Mouse (Mus musculus) G1E-ER4 (cell line): ENCODE results near the gene Tmcc1. TPM values are rescaled to one million over a fixed set of nuclear protein-coding genes. Genes with fewer than 3 reads are reported as not detected.

Experiments used
- GATA1 ChIP-seq: IDR thresholded peaks from one replicate; pipeline ENCODE4 v1.8.0; 2012; ENCODE audit warnings: low read length, inconsistent platforms
- polyA plus RNA-seq: library from polyadenylated mRNA; stranded (reverse); fragments of >175 nt; gene quantifications from 2 replicates; pipeline ENCODE4 v1.2.3, GENCODE M21; 2012

Gene Tmcc1
- polyA plus RNA-seq = 0.59 and 0.77 TPM in 2 replicates

DNA sequence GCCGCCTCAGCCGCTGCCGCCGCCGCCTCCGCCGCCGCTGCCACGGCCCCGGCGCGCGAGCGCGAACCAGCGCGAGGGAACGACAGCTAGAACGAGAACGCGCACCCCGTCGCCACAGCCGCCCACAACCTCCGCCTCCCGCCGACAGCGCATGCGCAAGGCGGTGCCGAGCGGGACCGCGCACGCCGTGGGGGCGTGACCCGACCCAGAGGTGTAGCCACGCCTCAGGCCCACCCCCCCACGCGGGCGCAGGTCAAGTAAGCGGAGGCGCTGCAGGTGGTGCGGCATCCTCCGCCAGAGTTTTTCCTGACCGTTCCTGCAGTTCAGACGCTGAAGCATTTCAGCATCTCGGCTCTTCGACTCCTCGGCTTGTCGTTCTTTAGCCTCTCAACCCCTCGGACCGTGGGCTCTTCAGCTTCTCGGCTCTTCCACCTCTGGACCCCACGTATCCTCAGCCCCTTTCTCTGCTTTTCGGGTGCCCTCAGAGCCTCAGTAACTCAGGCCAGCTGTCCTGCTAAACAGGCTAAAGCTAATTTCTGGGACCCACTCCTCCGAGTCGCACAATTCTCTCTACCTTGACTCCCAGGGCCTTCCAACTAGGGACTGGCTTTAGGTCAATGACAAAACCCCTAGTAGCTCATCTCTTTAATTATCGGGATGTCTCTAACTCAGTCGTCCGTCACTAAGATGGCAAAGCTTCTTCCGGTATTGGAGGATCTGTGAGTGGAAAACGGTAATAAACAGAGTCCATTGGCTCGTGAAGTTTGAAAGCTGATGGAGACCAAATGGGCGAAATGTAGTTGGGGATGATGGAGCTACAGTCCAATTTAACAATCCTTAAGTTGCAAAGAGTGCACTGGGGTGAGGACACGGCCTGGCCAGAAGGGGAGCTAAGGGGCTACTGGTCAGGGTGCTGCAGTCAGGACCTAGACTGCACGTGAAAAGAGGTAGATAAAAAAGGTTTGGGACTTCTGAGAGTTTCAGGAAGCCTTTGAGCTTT is at the start of gene Tmcc1:
TSS of gene Tmcc1 (minus strand) at position 93 of the 1,000 bp plus-strand sequence.
- TF ChIP-seq GATA1 = no peak

DNA sequence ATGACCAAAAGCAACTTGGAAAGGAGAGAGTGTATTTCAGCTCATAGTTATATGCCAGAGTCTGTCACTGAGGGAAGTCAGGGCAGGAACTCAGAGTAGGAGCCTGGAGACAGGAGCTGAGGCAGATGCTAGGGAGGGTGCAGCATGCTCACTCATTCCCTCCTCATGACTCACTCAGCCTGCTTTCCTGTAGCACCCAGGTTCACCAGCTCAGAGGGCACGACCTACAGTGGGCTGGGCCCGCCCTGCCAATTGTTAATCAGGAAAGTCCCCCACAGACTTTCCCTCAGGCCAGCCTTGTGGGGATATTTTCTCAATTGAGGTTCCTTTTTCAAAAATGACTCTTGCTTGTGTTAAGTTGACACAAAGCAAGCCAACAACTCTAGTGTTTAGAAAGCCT is 47.1 kb upstream of the Tmcc1 start:
- TF ChIP-seq GATA1 = no peak

DNA sequence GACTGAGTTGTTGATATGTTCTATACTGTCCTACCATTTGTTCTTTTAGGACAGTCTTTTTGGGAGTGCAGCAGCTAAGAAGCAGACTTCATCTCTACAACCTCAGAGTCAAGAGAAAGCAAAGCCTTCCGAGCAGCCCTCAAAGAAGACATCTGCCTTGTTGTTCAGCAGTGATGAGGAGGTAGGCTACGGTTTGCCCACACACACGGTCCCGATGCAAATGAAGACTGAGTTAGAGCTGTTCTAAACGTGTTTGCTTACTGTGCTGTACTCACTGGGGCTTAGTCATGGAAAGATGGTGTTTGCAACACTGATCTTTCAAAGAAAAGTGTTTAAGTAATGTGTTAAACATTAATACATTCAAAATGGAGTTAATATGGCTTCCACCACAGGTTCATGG is 44.8 kb upstream of the Tmcc1 start:
- no peak for TF ChIP-seq GATA1

DNA sequence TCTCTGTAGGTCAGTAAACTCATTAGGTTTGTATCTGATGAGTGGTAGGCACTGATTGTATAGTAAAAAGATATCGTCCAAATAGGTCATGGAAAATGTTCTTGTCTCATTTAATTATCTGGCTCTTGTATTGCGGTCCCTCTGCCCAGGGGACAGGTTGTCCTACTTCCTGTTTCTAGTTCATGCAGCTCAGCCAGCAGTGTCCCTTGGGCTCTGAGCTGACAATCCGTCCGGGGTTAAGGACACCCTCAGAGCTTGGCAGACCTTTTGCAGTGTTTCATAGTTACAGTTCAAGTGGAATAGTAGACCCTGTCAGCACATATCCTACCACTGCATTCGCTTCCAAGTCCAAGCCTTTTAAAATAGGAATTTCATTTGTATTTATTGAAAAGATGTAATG is 42.0 kb upstream of the Tmcc1 start:
- no peak for TF ChIP-seq GATA1

DNA sequence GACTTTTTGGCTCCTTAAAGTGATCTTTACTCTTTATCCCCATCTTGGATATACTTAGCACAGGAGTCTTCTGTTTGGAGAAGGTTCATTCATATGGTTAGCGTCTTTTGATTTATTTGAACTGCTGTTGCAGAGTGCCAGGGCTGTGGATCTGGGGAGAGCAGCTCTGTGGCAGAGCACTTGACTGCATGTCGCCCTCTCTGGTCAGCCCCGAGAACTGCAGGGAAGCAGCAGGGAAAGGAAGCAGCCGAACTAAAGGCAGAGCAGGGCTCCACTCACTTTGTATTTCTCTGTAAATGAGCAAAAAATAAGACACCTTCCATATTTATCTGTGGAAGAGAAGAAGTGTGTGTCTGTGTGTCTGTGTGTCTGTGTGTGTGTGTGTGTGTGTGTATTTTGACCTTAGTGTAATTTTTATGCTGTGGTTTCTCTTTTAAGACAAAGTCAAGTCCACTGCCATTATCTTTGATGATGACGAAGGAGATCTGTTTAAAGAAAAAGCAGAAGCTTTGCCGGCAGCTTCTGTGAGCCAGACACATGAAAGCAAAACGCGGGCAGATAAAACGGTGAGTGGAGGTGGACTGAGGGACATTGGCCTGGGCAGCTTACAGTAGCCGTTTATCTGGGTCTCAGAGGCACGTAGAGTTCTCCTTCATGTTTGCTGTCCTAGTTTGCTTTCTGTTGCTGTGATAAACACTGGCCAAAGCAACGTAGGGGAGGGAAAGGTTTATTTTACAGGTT is 35.7 kb upstream of the Tmcc1 start:
- TF ChIP-seq GATA1 = no peak

DNA sequence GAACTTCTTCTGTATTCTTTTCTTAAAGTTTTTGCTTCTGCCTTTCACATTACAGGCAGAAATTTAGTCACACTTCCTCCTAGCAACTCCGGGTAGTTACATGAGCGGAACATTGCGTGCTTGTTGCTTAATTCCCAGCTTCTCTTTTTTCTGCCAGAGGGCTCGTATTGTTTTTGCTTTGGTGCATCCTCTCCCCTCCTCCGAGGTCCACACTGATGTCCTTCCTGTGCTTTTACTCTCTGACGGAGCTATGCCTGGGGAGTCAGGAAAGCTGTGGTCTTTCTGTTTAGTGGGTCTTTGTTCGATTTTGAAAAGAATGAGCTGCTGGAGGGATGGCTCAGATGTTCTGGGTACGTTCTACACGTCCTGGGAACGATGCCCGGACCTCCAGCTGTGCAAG is 34.5 kb upstream of the Tmcc1 start:
- no peak for TF ChIP-seq GATA1

DNA sequence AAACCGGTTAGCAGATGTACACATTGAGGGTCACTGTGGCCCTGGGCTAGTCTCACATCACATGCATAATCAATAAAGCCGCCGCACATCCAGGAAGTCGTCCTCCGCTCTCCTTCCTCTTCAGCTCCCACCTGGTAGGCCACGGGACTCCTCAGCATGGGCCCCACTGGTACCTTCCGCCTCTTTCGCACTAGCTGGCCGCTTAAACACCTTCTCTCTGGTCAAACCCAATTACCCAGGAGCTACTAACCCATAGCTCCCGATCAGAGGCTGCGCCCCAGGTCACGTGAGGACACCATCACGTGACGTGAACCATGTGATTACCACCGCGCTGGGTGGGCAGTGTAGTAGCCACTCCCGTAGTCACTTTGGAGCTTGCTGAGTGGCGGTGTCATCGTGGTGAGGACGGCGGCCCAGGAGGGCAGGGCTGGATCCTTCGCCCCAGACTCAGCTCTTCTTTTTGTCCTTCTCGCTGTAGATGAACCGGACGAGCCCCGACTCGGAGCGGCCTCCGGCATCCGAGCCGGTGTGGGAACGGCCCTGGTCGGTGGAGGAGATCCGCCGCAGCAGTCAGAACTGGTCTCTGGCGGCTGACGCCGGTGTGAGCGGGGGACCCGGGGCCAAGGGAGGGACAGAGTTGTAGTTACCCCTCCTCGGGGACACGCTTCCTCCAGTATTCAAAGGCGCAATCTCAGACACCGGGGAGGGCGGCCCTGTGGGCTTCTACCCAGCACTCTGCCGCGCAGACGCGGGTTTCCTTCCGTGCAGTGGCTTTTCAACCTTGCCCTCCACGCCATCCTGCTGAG is 14.6 kb upstream of the Tmcc1 start, which contains the start of gene Washc2:
TSS of gene Washc2 (plus strand) at position 310 of the 806 bp plus-strand sequence.
- no peak for TF ChIP-seq GATA1

DNA sequence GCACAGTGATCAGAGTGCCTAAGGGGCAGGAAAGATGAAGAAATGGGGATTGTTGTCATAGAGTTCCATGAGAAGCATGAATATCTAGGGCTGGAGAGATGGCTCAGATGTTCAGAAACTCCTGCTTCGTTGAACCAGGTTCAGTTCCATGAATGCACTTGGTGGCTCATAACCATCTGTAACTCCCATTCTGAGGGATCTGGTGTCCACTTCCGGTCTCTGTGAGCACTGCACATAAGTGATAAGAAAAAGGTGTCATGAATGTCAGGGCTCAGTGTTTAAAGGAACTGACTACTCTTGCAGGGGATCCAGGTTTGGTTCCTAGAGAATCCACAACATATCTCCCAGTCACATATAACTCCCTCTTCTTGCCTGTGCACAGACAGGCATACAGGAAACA is 6.4 kb upstream of the Tmcc1 start:
- TF ChIP-seq GATA1 = no peak

DNA sequence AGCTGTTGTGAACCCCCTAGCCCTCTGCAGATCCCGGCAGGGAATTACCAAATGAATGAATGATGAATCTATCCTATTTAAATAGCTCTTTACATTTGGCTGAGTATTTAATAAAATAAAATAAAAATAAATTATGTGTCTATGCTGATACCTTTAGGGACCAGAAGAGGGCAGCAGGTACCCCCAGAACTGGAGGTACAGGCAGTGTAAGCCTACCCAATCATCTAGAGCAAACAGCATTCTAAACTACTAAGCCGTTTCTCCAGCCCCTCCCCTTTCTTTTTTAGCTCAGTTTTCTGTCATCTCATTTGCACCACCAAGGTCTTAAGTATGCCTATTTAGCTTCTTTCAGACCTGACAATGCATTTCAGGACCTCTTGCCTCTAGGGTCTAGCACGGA is 4.9 kb upstream of the Tmcc1 start:
- TF ChIP-seq GATA1 = no peak

DNA sequence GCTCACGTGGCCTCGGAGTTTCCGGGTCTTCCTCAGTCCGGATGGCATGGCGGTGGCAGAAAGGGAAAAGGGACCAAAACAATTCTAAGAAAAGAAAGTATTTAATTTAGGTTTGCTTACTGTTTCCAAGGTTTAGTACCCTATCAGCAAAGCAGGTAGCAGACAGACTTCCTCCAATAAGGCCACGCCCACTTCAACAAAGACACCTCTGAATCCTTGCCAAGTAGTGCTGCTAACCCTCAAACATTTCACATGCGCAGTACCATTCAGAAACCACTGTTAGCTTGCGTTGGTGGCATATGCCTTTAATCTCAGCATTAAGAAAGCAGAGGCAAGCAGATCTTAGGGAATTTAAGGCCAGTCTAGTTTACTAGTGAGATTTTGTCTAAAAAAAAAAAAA is 2.5 kb upstream of the Tmcc1 start:
- no peak for TF ChIP-seq GATA1

DNA sequence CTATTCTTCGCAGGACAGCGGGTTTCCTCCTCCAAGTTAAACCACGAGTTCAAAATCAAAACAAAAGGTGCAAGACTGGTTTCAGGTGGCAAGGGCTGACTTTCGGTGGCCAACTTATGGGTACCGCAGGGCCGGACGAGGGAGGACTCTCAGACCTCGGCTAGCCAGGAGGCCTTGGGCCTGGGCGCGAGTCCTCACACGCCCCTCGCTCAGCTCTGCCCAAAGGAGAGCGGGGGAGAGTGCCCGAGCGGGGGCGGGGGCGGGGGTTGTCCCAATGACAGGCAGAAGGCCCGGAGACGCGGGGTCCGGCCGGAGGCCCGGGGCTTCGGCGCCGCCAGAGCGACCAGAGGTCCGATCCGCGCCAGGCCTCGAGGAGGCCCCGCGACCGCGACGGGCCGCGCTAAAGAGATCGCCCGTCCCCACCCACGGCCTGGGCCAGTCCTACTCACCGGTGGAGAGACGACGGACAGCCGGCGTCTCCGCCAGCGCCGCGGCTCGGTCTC is 426 bp downstream of the Tmcc1 start:
- TF ChIP-seq GATA1 = no peak

DNA sequence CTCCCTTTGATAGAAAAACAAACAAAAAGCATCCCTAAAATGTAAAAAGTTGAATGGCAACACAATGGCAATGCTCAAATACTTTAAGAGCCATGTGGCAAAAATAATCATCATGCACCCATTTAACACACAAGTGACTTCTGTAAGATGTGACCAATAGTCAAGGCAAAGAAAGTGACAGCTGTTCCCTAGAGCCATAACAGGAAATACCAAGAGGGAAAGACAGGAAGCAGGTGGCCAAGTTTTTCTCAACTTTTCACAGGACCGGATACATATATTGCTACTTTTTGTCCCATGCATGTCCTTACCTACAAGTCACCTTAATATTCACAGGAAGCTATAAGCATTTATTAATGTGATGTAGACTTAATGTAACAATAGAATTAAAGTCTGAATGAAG is 3.9 kb downstream of the Tmcc1 start:
- TF ChIP-seq GATA1 = no peak

DNA sequence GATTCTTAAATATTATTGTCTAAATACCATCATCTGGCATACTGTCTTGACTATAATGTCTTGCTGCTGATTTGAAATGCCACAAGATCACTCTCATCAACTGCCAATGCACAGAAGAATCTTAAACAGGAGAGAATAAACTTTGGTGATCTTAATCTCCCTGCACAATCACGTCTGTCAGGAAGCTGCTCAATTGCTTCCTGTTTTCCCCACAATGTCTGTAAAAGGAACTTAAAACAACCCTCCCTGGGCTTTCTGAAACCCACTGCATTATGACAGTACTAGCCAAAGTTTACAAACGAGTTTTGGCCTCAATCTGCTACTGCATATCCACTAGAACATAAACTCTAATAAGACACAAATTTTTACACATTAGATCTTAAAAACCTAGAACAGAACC is 6.8 kb downstream of the Tmcc1 start:
- no peak for TF ChIP-seq GATA1

DNA sequence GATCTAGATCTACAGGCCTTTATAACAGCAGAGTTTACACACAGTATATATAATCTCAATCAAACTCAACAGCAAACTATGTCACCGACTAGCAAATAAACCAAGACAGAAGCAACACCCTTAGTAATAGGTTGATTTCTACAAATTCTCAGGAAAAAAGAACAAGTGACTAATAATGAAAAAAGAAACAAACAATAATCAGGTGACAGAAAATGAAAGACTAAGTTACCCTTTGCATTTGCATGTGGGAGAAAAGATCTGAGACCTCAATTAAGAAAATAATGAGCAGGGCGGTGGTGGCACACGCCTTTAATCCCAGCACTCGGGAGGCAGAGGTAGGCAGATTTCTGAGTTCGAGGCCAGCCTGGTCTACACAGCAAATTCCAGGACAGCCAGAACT is 9.8 kb downstream of the Tmcc1 start:
- TF ChIP-seq GATA1 = no peak

DNA sequence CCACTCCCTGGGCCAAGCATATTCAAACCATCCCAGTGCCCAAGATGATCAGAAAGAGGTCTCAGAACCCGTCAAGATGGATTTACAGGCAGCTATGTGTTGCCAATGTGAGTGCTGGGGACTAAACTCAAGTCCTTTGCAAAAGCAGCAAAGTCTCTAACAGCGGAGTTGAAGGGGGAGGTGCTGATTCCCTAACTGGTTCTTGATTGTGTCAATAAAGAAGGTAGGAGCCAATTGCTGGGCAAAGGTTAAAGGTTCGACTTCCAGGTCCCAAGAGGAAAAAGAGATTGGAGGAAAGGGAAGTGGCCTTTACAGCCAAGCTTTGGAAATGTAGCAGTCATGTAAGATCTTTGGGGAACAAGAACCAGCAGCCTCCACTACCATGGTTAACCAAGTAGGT is 12.6 kb downstream of the Tmcc1 start:
- no peak for TF ChIP-seq GATA1
